Mouse (Mus musculus) left cerebral cortex, postnatal 36 days (tissue): ENCODE measurements at regions not wholly inside any gene's neighbourhood (a gene's known extent, or its start where the extent isn't known, plus 50 kb on each side); places are given as distances from the start of the nearest gene placed in this dataset.
"Not testable (repeated sequence)": the region's sequence is repeated elsewhere in the genome, so short reads cannot be mapped to it uniquely, and the experiment has no call there.

Experiments
- DNase-seq, 2 experiments: peaks; one replicate each; pipeline ENCODE4 v3.0.0; 2021 to 2022; ENCODE audit warnings: low spot score in 2 of 2, mixed read lengths in 1 of 2
- intact Hi-C: fragments of 180-260 bp; cut with DNase I; formaldehyde crosslinking; loops from one replicate; pipeline ENCODE4 v1.15.1; 2025

DNA sequence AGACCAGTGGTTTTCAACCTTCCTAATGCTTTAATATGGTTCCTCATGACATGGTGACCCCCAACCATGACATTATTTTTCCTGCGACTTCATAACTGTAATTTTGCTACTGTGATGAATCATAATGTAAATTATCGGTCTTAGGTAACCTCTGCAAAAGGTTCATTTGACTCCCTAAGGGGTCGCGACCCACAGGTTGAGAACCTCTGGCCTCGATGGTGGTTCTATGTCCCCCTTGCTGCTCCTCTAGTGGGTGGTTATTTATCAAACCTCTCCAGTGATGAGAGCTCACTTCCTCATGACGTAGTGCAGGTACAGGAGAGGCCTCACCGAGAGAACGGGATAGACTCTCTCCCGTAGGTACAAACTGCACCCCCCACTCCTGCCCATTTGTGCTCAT lies 158.9 kb downstream of the Opa1 start:
- DNase-seq, result no peak
- intact Hi-C loops, result loop anchor here (5.0 kb wide), 1 partner anchor 74 kb away; no protein-coding TSS in a partner anchor

DNA sequence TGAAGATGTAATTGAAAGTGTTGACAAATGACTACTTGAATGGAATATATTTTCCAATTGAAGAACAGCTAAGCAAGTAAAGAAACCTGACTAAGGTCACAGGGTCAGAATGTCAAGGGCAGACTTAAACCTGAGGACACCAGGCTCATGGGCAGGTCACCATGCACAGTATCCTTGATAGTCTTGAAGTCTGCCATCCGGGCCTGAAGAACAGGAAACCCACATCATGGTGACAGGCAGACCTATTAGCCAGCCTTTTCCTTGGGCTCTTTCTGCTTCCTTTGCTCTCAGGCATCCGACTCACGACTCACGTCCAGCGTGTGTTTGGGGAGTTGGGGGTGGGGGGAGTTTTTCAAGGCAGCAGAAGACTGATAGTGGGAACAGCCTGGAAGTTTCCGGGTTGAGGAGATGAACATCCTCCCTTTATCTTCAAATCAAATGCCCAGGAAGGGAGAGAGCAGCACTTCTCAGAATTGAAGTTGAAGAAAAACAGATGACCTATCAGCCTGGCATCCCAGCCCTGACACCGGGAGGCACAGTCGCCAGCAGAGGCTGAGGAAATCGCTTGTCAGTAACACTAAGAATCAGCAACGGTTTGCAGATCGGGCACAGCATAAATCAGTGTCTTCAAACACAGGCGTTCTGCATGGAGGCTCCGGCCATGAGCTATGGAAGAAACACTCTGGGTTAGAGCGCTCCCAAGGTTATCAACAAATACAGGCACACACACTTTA lies 163.5 kb downstream of the Opa1 start:
- DNase-seq, result no peak
- intact Hi-C loops, result no loop called here

DNA sequence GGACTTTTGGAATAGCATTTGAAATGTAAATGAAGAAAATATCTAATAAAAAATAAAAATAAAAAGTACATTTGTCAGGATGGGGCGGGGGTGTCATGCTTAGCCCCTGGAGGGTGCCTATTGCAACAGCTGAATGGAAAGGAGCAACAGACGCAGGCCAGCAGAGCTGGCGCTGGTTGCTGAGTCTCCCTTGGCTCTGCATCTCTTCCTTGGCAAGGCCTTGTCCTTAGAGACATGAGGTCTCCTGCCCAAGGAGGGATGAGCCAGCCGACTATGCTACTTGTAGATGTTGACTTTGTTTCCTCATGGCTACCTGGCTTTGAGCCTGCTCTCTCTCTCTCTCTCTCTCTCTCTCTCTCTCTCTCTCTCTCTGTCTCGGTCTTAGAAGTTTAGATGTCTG lies 166.4 kb downstream of the Opa1 start:
- intact Hi-C loops, result no loop called here
- DNase-seq, result no peak

DNA sequence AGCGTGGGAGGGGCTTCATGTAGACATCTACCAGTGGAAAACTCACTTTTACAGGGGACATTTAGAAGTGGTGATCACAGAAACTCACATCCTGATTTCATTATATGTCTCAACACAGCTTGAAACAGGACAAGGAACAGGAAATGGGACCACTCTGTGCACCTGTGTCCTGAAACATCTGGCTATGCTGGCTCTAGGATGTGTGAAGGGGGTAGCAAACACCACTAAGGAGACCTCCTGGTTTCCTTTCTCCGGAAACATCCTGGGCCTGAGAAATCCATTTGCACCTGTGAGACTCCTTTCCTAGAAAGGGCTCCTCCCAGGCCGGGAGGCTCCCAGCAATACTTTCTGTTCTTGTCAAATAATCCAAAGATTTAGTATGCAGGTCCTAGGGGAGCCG lies 167.1 kb downstream of the Opa1 start:
- DNase-seq, result no peak
- intact Hi-C loops, result no loop called here

DNA sequence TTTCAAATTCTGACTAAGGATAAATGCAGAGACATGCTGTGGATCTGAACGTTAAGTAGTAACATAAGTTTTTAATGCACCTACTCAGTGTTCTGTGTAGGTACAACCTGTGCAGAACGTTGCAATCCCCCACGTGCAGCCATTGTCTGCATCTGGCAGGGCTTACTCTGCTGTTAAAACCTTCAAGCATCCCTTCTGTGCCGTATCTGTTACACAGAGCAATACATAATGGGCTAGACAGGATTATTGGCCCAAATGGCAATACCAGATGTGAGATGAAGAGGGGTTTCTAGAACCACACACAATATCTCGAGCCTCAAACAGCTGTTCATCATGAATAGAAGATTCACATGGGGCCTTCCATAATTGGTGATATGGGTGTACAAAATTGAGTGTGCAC lies 170.0 kb downstream of the Opa1 start:
- intact Hi-C loops, result no loop called here
- DNase-seq, result no peak

DNA sequence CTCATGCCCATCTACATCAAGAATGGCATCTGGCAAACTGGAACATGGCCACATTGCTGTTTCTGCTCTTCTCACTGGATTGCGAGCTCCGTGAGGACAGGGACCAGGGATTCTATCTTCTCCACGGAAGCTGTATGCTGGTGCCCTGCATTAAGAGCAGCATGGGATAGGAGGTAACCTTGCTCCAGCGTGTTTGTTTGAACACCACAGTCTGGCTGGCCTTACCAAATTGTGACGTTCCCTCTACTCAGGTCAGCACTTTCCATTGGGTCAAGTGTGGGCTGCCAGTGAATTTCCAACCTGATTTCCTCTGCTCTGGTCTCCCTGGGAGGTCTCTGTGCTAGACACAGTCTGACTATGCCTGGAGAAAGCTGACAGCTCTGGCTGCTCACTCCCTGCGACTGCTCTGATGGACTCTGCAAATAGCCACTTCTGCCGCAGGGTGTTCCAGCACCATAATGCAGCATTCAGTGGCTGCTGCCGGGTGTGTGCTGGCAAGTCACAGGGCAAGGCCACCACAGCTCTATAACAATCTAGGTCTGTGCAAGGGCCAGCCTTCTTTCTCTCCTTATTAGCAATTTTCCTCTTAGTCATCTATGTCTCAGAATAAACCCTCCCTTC lies 175.6 kb downstream of the Opa1 start:
- no peak for DNase-seq
- intact Hi-C loops, result no loop called here

DNA sequence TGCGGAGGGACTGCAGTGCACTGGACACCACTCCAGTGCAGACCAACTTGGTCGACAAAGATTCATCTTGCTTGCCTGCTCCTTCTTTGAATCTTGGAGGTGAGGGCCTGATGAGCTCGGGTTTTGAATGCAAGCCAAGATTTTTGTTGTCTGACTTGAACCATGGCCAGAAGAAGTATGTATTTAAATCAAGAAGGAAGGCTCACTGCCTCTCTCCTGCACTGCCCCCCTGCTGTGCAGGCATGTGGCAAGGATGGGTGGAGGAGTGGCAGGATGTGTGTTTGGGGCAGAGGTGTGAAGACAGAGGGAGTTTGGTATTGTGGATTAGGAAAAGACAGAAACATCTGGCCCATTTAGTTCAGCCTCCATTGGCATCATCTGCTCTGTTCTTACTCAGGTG lies 179.1 kb downstream of the Opa1 start:
- intact Hi-C loops, result no loop called here
- no peak for DNase-seq

DNA sequence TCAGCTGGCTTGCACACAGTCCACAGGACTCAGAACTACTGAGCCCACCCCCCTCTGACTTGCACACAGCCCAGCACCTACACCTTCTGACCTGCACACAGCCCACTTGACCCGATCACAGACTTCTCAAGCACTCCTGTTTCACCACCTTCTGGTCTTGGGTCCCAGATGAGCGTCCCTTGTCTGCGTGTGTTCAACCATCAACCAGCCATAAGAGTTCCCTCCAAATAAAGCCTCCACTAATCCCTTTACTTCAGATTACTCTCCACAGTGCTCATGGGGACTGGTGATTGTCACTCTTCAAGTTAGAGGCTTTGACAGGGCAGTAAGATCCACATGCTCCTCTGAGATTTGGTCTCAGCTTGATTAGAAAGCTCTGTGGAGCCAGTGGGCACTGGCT lies 180.3 kb downstream of the Opa1 start:
- no peak for DNase-seq
- intact Hi-C loops, result no loop called here

DNA sequence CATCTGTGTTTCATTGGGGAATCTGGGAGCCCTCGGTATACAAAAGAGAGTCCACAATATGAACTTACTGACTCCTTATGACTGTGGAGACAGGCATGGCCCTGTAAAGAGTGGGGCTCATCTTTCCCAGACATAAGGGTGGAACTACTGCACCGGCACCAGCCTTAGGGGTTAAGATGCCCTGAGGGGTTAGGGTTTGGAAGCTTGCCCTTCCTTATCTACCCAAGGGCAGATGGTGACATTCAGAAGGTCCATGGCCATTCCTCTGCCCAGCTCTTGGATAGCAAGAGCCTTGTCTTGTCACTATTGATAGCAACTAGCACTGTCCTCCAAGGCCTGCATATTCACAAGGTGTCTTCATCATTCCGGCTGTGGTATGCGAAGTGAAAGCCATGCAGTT lies 181.5 kb downstream of the Opa1 start:
- intact Hi-C loops, result no loop called here
- DNase-seq, result no peak

DNA sequence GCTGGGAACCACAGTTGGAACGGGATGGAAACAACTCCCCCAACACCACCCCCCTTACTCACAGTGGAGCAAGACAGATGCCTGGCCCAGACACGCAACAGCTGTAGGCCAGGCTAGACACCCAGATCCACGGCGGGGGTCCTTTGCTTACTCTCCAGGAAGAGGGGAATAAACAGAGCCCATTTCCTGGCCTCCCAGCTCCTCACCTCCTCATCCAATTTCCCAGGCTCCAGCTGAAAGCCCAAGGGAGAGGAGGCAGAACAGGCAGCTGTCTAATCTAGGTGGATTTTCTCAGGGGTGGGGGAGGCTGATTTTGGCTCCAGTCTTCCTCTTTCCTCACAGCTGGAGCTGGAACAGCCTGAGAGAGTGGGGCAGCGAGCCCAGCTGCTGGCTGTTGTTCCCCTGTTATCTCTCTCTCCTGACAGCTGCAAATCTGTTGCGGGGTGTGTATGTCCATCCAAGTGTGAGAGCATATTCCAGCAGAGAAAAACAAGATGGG lies 182.7 kb downstream of the Opa1 start:
- intact Hi-C loops, result no loop called here
- DNase-seq, result no peak

DNA sequence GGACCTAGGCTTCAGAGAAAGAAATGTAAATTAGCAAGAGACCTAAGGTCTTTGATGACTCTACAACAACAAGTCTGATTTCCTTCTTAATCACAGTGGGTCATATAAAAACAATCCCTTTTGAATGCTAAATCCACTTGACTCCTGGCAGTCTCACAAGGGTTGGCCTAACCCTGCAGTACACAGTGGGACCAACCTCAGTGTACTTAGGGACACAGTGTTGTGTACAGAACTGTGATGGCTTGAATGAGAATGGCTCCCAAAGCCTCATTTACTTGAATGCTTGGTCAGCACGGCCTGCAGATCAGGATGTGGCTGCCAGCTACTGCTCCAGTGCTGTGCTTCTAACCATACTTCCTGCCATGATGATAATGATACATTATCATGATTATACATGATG lies 185.2 kb downstream of the Opa1 start:
- no peak for DNase-seq
- intact Hi-C loops, result no loop called here

DNA sequence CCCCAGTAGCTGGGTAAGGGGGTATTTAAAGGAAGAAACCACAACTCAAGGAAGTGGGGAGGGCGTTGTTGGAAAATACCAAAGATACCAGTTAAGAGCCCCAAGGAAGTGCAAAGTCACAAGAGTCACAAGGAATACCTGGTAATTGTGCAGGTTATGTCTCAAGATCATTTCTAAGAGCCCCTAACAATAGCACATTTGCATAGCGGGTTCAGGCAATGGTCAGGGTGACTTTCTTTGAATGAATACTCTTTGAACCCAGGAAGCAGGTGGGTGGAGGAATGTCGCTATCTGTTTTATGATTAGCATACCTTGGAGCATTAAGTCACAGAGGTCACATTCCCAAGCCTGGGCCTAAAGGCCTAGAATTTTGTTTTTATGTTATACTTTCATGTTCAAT lies 186.7 kb downstream of the Opa1 start:
- DNase-seq, intact Hi-C loops: not testable (repeated sequence)

DNA sequence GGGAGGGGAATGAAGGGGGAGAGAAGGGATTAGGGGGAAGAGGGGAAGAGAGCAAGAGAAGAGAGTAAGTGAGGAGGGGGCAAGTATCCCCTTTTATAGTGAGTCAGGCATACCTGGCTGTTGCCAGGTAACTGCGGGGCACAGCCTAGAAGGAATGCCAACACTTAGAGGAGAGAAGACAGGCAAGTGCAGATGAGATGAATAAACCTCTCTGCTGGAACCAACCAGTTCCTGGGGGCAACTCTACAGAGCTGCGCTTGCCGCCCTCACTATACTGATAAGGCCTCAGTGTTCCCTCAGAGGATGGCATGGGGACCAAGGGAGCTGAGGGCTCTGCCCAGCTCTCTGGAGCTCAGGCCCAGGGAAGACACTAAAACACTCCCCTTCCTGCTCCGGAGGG lies 192.2 kb downstream of the Opa1 start:
- intact Hi-C loops, result no loop called here
- no peak for DNase-seq

DNA sequence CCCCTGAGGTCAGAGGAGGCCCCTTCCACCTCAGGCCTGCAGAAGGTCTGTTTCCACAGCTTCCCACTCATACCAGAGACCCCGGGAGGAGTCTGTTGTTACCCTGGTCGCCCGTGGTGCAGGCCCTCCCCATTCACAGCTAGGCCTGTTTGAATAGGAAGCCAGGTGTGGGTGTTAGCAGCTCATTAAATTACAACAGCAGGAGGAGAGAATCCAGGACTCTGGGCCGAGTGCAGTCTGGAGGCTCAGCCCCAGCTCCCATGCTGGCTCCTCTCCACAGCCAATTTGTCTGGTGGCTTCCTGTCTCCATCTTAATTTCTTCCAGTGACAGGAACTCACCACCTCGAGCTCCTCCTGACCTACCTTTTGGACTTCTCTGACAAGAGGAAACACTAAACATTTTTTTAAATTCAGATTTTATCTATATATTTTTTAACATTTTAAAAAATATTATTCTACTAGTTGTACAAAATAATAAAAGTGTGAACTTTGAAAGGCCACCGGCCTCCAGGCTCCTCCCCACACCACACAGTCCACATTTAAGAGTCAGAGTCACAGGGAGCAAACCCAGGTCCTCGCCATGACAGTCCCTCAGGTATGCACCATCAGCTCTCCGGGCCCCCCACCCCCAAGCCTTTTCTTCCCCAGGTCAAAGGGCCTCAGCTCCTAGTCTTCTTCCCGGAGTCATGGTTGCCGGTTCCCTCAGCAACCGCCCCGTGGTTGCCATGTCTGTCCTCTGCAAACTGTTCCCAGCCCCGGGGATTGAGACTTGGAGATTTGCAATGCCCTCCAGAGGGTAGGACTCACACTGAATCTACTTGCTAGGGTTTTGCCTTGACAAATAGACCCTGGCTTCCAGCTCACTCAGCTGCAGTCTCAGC lies 192.8 kb downstream of the Opa1 start:
- peak in 1 of 2 experiments; percentile 29 for DNase-seq
- intact Hi-C loops, result no loop called here

DNA sequence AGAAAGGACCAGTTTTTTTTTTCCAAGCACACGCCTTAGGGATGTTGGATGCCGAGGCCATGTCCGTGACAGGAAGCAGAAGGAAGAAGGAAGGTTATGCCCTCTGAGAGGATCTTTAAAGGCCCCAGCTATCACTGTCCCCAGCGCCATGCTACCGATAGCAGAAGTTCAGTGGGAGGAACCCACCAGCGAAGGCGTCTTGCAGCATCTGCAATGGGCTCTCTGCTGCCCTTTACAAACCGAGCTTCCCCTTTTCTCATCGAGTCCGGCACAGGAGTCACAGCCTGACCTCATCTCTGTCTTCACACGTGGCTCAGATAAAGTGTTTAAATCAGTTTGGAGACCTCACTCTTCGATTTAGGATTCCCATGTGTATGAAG lies 193.5 kb downstream of the Opa1 start:
- intact Hi-C loops, result no loop called here
- DNase-seq, result no peak

DNA sequence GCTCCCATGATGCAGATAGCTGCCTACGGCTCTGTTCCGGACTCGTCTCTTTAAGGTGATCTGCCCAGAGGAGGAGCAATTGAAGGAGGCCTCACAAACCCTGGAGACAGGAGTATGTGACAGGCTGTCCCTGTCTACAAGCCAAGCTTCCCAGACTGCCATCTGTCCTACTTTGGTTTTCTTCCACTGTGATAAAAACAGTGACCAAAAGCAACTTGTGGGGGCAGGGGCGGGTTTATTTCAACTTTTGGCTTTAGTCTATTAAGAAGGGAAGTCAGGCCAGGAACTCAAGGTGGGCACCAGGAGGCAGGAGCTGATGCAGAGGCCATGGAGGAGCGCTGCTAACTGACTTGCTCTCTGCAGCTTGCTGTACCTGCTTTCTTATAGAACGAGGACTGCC lies 193.9 kb downstream of the Opa1 start:
- DNase-seq, result peak; percentile 35 to 40
- intact Hi-C loops, result no loop called here

DNA sequence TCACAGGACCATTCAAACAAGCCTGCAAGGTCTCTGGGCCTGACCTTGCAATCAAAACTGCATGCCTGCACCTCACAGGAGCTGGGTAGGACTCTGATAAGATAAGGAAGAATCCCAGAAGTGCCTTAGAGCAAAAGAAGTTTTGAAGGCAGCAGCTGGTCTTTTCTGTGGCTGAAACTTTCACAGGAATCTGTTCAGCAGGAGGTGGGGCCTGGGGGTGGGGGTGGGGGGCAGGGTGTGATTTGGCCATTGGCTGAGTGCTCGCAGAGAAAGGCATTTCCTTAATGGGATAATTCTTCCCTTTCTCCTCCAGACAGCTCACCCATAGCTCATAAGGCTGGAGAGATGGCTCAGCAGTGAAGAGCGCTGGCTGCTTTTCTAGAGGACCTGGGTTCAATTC lies 195.8 kb downstream of the Opa1 start:
- no peak for DNase-seq
- intact Hi-C loops, result no loop called here

DNA sequence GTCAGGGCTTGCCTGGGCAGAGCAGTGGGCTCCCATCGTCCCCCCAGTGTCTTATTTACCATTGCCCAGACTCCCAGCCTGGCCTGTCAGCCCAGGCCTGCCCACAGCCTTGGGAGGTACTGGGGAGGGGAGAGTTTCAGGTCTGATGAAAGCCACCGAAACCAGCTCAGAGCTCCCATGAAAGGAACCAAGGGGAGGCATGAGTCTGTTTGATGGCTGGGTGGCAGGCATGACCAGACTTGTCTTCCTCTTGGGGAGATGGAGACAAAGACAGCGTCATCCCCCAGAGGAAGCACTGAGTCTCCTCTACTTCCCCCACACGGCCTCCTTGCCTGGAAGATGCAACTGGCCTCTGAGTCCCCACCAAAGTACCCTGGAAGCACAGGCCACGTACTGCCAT lies 196.7 kb downstream of the Opa1 start:
- intact Hi-C loops, result no loop called here
- no peak for DNase-seq

DNA sequence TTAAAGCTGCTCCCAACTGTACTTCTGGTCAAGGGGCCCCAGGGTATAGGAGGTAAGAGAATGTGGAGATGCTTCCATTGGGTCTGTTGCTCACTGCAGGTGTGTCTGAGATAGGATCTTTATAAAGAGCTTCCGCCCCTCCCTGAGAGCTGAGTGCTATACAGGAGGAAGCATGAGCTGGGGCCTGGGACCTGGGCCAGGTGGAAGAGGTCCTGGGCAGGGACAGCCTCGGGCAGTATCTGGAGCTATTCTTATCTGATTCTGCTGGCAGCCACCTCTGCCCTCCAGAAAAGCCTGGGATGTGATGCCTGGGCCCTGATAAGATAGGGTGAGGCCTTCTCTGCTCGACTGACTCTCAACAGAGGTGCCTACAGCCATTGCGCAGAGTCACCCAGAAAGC lies 203.3 kb downstream of the Opa1 start:
- no peak for DNase-seq

DNA sequence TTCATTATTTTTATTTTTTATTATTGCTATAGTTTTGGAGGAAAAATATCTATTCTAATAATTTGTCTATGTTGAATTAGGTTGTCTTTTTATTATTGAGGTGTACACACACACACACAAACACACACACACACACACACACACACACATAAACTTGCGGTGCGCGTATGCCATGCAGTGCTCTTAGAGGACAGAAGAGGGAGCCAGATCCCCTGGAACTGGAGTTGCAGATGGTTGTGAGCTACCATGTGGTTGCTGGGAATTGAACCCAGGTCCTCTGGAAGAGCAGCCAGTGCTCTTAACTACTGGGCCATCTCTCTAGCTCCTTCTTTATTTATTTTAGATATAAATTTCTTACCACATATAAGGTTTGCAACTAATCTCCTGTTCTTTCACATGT lies 206.0 kb downstream of the Opa1 start:
- intact Hi-C loops, result no loop called here
- DNase-seq, result no peak

More for the DNA sequence above, 203.3 kb downstream of the Opa1 start:
- intact Hi-C loops, result no loop called here

DNA sequence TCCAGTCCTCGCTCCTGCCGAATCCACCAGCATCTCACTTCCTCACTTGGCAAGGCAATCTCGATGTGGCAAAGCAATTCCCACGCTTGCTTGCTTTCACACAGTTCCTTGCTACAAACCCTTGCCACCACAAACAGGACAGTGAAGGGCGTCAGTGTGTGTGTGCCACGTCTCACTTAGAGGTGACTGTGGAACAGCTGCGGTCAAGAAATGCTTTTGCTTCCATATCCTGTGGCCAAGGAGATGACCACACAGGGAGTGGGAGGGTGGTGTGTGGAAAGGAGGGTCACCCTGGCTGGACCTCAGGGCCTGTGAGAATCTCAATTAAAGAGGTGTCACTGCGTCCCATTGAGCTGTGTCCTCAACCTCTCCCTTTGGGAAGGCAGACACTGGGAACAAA lies 207.4 kb downstream of the Opa1 start:
- intact Hi-C loops, result no loop called here
- DNase-seq, result no peak
